Mouse (Mus musculus) erythroblast, embryonic 14.5 days (primary cell): Measurements from ENCODE around the gene Bloc1s1. TPM values are rescaled to one million over a fixed set of nuclear protein-coding genes. Genes with fewer than 3 reads are reported as not detected.

Experiments used
- H3K27me3 ChIP-seq: 2 replicates; pipeline ENCODE4 v1.6.1; 2012; ENCODE audit warnings: inconsistent platforms; ENCODE audit not compliant: control insufficient read depth
- H3K36me3 ChIP-seq: 2 replicates; pipeline ENCODE4 v1.6.1; 2012; ENCODE audit warnings: mild to moderate bottlenecking, inconsistent platforms; ENCODE audit not compliant: control insufficient read depth
- H3K4me1 ChIP-seq: 2 replicates; pipeline ENCODE4 v1.6.1; 2012; ENCODE audit warnings: inconsistent platforms; ENCODE audit not compliant: control insufficient read depth
- H3K4me3 ChIP-seq: replicated peaks from 2 replicates; pipeline ENCODE3; 2012; ENCODE audit warnings: moderate library complexity, mild to moderate bottlenecking, inconsistent platforms
- H3K9me3 ChIP-seq: 2 replicates; pipeline ENCODE4 v1.6.1; 2012; ENCODE audit warnings: low read length, inconsistent platforms, mixed read lengths; ENCODE audit not compliant: control insufficient read depth
- GATA1 ChIP-seq: IDR thresholded peaks from 2 replicates; pipeline ENCODE4 v1.6.1; 2012; ENCODE audit warnings: low read length, inconsistent platforms, mixed read lengths
- TAL1 ChIP-seq: IDR thresholded peaks from 3 replicates; pipeline ENCODE4 v1.6.1; 2012; ENCODE audit warnings: low read length, inconsistent platforms, mixed read lengths
- polyA plus RNA-seq: library from polyadenylated mRNA; stranded (reverse); fragments of >175 nt; gene quantifications from 2 replicates; pipeline ENCODE4 v1.2.3, GENCODE M21; 2012

Bloc1s1 gene
- polyA plus RNA-seq, 1 experiment: 25.2 TPM

DNA sequence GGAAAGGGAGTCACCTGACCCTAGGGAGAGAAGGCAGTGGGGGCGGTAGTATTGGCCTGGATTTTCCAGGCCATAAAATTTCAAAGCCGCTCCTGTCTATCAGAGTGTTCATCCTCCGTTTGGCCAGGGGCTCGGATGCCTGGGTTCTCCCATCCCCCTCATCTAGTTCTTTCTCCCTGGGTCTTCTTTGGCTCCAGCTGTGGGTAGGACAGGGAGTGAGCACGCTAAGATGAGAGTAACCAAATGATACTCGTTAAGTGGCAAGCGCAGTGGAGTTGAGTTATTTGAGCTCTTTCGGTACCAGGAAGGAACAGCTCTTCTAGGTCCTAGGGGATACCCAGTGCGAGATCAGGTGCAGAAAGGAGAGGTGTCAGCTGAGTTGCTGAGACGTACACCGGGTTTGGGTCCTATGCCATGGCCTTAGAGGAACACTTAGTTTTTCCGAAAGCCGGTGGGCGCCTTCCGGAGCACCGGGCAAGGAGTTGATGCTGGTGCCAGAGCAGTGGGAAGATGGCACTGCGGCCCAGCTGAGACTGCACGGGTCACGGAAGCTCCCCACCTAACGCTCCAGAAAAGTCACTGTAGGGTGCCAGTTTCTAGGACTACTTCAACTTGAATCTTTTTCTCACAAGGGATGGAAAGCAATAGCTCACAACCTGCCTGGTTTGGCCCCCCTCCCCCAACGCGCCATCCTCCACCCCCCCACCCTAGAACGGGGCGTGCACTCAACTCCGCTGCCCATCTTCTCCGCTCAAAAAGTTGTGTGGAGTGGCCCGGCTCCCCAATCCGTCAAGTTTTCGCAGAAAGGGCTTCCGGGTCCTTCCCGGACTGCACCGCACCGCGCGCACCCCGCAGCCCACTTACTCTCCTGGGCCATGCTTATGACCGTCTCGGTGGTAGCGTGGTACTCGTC lies 33.2 kb downstream of the Bloc1s1 start:
- no peak for TF ChIP-seq TAL1
- TF ChIP-seq GATA1: no peak
- peaks cover 13% of the 10 kb centered on the region for H3K4me1 ChIP-seq
- peak overlapping the region; percentile 55 for H3K4me3 ChIP-seq
- no peaks in the 10 kb centered on the region for H3K36me3 ChIP-seq
- H3K9me3 ChIP-seq: peaks cover 7% of the 10 kb centered on the region; the same call in 1 of the 2 replicates
- peaks cover 90% of the 10 kb centered on the region for H3K27me3 ChIP-seq

DNA sequence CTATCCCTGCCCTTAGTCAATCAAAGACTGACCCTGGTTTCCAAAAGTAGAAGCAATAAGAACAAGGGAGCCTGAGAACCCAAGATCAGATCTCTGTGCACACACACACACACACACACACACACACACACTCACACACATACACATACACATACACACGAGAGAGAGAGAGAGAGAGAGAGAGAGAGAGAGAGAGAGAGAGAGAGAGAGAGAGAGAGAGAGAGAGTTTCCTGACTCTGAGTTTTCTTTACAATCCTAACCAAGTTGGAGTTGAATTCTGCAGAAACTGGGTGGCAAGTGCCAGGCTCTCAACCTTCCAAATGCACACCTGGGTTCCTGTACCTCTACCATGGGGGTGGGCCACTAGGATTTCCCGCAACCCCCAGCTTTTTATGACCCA lies 34.0 kb downstream of the Bloc1s1 start:
- H3K36me3 ChIP-seq: no peaks in the 10 kb centered on the region
- H3K9me3 ChIP-seq: peaks cover 7% of the 10 kb centered on the region; the same call in 1 of the 2 replicates
- H3K27me3 ChIP-seq: peaks cover 82% of the 10 kb centered on the region
- no peak for TF ChIP-seq TAL1
- no peak for TF ChIP-seq GATA1
- peaks cover 19% of the 10 kb centered on the region for H3K4me1 ChIP-seq
- no peak overlapping the region for H3K4me3 ChIP-seq

DNA sequence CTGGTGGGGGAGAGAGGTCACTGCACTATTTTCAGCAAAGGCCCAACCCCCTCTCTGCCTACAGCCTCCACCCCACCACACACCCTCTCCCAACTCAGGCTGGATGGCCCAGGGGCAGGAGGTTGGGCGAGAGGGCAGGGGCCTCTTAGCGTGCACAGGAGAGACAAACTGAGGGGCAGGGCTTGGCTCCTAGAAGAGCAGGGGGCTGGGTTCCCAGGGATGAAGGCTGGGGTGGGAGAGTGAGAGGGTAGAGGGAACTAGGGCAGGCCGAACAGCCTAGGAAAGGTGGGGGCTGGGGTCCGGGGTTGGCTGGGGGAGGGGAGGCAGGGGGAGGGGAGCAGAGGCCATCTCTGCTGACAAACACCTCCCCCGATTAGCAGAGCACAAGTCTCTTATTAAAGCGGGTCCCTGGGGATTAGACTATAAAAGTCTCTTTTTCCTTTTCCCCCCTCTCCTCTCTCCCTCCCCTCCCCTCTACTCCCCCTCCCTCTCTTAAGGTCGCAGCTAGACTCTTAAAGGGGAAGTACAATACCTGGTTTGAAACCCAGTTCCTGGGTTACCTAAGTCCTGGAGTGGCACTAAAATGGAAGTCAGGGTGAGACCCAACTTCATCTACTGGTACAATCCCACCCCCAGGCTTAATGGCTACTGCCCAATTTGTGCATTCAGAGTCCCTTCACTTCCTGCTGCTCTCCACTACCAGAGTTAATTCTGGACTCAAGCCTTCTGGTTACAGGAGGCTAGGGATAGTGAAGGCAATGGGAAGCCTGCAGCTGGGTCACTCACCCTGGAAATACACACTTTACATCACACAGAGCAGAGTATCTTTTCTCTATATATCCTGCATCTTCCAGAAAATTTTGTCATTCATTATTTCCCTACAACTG lies 34.7 kb downstream of the Bloc1s1 start:
- no peaks in the 10 kb centered on the region for H3K36me3 ChIP-seq
- H3K9me3 ChIP-seq: peaks cover 7% of the 10 kb centered on the region; the same call in 1 of the 2 replicates
- TF ChIP-seq TAL1: no peak
- no peak for TF ChIP-seq GATA1
- H3K4me3 ChIP-seq: no peak overlapping the region
- H3K4me1 ChIP-seq: peaks cover 19% of the 10 kb centered on the region
- peaks cover 75% of the 10 kb centered on the region for H3K27me3 ChIP-seq

- TF ChIP-seq GATA1: no peak
- Histone ChIP-seq H3K36me3 (peaks cover 16% of the 10 kb centered on the region), H3K4me3 (no peak overlapping the region)
Observed at GRCm38 (mm10) chr10:128882067-128882466, 41.8 kb downstream of the Bloc1s1 start.

GRCm38 (mm10) chr10:128878811-128879210 lies 45.0 kb downstream of the Bloc1s1 start:
- TF ChIP-seq TAL1 (no peak), GATA1 (no peak)
- Histone ChIP-seq H3K4me1 (no peaks in the 10 kb centered on the region), H3K4me3 (no peak overlapping the region), H3K27me3 (no peaks in the 10 kb centered on the region), H3K36me3 (peaks cover 43% of the 10 kb centered on the region), H3K9me3 (no peaks in the 10 kb centered on the region)

More at GRCm38 (mm10) chr10:128882067-128882466, 41.8 kb downstream of the Bloc1s1 start:
- Histone ChIP-seq H3K27me3 (peaks cover 5% of the 10 kb centered on the region; the same call in 1 of the 2 replicates), H3K9me3 (no peaks in the 10 kb centered on the region), H3K4me1 (peaks cover 13% of the 10 kb centered on the region)

GRCm38 (mm10) chr10:128878291-128878690 lies 45.5 kb downstream of the Bloc1s1 start:
- no peak for TF ChIP-seq TAL1
- no peak for TF ChIP-seq GATA1
- Histone ChIP-seq H3K27me3 (no peaks in the 10 kb centered on the region), H3K4me3 (no peak overlapping the region), H3K36me3 (peaks cover 48% of the 10 kb centered on the region), H3K4me1 (no peaks in the 10 kb centered on the region), H3K9me3 (no peaks in the 10 kb centered on the region)

DNA sequence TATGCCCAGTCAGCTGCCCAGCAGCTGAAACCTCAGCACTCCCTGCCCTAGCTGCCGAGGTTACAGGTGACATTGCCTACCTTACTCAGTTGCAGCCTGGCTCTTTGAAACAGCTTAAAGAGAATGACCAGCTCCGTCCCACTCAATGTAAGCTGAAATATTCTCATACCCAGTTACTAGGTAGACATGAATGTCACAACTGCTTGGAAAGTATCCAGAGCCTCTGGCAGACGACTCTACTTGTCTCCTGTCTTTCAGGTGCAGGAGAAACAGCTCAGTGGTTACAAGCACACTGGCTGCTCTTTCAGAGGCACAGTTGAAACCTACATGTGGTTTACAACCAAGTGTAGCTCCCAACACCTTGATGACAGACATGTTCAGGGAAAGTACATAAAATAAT lies 53.5 kb downstream of the Bloc1s1 start:
- H3K36me3 ChIP-seq: peaks cover 85% of the 10 kb centered on the region
- TF ChIP-seq GATA1 (no peak), TAL1 (no peak)
- no peaks in the 10 kb centered on the region for H3K4me1 ChIP-seq
- H3K4me3 ChIP-seq: no peak overlapping the region
- no peaks in the 10 kb centered on the region for H3K9me3 ChIP-seq
- H3K27me3 ChIP-seq: no peaks in the 10 kb centered on the region

Other genes starting within 250 kb of the Bloc1s1 start
- 0.04 and 0.14 TPM in 2 replicates for gene Suox, start 250.0 kb downstream of the Bloc1s1 start, polyA plus RNA-seq
- gene Rab5b, start 227.8 kb downstream of the Bloc1s1 start, polyA plus RNA-seq: 1.1 and 1.2 TPM in 2 replicates
- not detected in 2 replicates for gene Pmel, start 219.8 kb downstream of the Bloc1s1 start, polyA plus RNA-seq
- 2.3 and 2.6 TPM in 2 replicates for gene Cdk2, start 219.0 kb downstream of the Bloc1s1 start, polyA plus RNA-seq
- 0.02 and 0.03 TPM in 2 replicates for gene Dgka, start 179.2 kb downstream of the Bloc1s1 start, polyA plus RNA-seq
- 10.9 and 11.7 TPM in 2 replicates for gene Pym1, start 176.1 kb downstream of the Bloc1s1 start, polyA plus RNA-seq
- 0.01 TPM in 1 of 2 replicates, not detected in the other for gene Mmp19, start 133.1 kb downstream of the Bloc1s1 start, polyA plus RNA-seq
- 0.94 and 1.2 TPM in 2 replicates for gene Dnajc14, start 120.0 kb downstream of the Bloc1s1 start, polyA plus RNA-seq
- gene Tmem198b, start 119.7 kb downstream of the Bloc1s1 start, polyA plus RNA-seq: 0.07 and 0.09 TPM in 2 replicates
- gene Sarnp, start 106.7 kb downstream of the Bloc1s1 start, polyA plus RNA-seq: 1.4 and 2.5 TPM in 2 replicates
- gene Ormdl2, start 102.4 kb downstream of the Bloc1s1 start, polyA plus RNA-seq: 1.3 and 2.2 TPM in 2 replicates
- gene Gdf11, start 32.3 kb downstream of the Bloc1s1 start, polyA plus RNA-seq: not detected in 2 replicates
- gene Cd63, start 23.0 kb downstream of the Bloc1s1 start, polyA plus RNA-seq: 0.04 and 0.21 TPM in 2 replicates
- gene Rdh5, start 1.1 kb downstream of the Bloc1s1 start, polyA plus RNA-seq: 0.06 and 0.17 TPM in 2 replicates
- gene Itga7, start 9.8 kb upstream of the Bloc1s1 start, polyA plus RNA-seq: 0.07 TPM in 1 of 2 replicates, not detected in the other
- gene Mettl7b, start 37.0 kb upstream of the Bloc1s1 start, polyA plus RNA-seq: not detected in 2 replicates
- not detected in 2 replicates for gene Olfr9, start 65.4 kb upstream of the Bloc1s1 start, polyA plus RNA-seq
- not detected in 2 replicates for gene Olfr763, start 86.8 kb upstream of the Bloc1s1 start, polyA plus RNA-seq
- gene Olfr764-ps1, start 115.9 kb upstream of the Bloc1s1 start, polyA plus RNA-seq: not detected in 2 replicates
- not detected in 2 replicates for gene Olfr765, start 126.0 kb upstream of the Bloc1s1 start, polyA plus RNA-seq
- gene Olfr766-ps1, start 144.9 kb upstream of the Bloc1s1 start, polyA plus RNA-seq: not detected in 2 replicates
- gene Olfr767, start 158.9 kb upstream of the Bloc1s1 start, polyA plus RNA-seq: not detected in 2 replicates
- gene Olfr768, start 175.3 kb upstream of the Bloc1s1 start, polyA plus RNA-seq: not detected in 2 replicates
- gene Olfr769, start 193.8 kb upstream of the Bloc1s1 start, polyA plus RNA-seq: not detected in 2 replicates
- gene Olfr770, start 215.0 kb upstream of the Bloc1s1 start, polyA plus RNA-seq: not detected in 2 replicates
- not detected in 2 replicates for gene Olfr771, start 240.7 kb upstream of the Bloc1s1 start, polyA plus RNA-seq